Mouse (Mus musculus) heart, postnatal 10 days (tissue): ENCODE results near the gene Rfx1. TPM values are rescaled to one million over a fixed set of nuclear protein-coding genes. Genes with fewer than 3 reads are reported as not detected.

Experiments
- DNase-seq, 2 experiments: peaks; one replicate each; pipeline ENCODE4 v3.0.0; 2021
- intact Hi-C: fragments of 180-260 bp; cut with DNase I; formaldehyde crosslinking; loops from one replicate; pipeline ENCODE4 v1.15.1; 2025
- total RNA-seq, 2 experiments: library from RNA; stranded (reverse); gene quantifications; 2 replicates each; pipeline ENCODE4 v1.2.3; 2021

Rfx1 gene
- total RNA-seq, 2 experiments from 2014 or later, result 12.4 to 15.4 TPM

GRCm38 (mm10) chr8:84083829-84084241 is 17.2 kb downstream of the Rfx1 start:
- DNase-seq, result peak in 1 of 2 experiments; percentile 54
- intact Hi-C loops, result no loop called here

- intact Hi-C loops, result no loop called here
- no peak for DNase-seq
These were observed 17.9 kb downstream of the Rfx1 start for GRCm38 (mm10) chr8:84084341-84085115.

- DNase-seq, result no peak
- intact Hi-C loops, result no loop called here
These were observed 20.5 kb downstream of the Rfx1 start for GRCm38 (mm10) chr8:84087156-84087555.

GRCm38 (mm10) chr8:84087821-84088220 is 21.2 kb downstream of the Rfx1 start:
- intact Hi-C loops, result no loop called here
- no peak for DNase-seq

GRCm38 (mm10) chr8:84089277-84089676 is 22.6 kb downstream of the Rfx1 start:
- intact Hi-C loops, result no loop called here
- DNase-seq, result no peak

GRCm38 (mm10) chr8:84090585-84090984 is 24.0 kb downstream of the Rfx1 start:
- DNase-seq, result peak; percentile 56 to 68
- intact Hi-C loops, result loop anchor here (5.0 kb wide), 1 partner anchor 53 kb away; no protein-coding TSS in a partner anchor

GRCm38 (mm10) chr8:84096061-84096460 is 29.4 kb downstream of the Rfx1 start:
- intact Hi-C loops, result no loop called here
- DNase-seq, result no peak

GRCm38 (mm10) chr8:84098376-84098775 is 31.7 kb downstream of the Rfx1 start:
- intact Hi-C loops, result no loop called here
- no peak for DNase-seq

GRCm38 (mm10) chr8:84101476-84102270 is 35.0 kb downstream of the Rfx1 start:
- intact Hi-C loops, result no loop called here
- no peak for DNase-seq

GRCm38 (mm10) chr8:84103601-84104000 is 37.0 kb downstream of the Rfx1 start:
- intact Hi-C loops, result no loop called here
- no peak for DNase-seq

GRCm38 (mm10) chr8:84104221-84104620 is 37.6 kb downstream of the Rfx1 start:
- no peak for DNase-seq
- intact Hi-C loops, result loop anchor here (2.0 kb wide), 1 partner anchor 79 kb away; no protein-coding TSS in a partner anchor

- peak; percentile 99 for DNase-seq
- intact Hi-C loops, result loop anchor here (2.0 kb wide), 1 partner anchor 78 kb away; no protein-coding TSS in a partner anchor
These were observed 38.3 kb downstream of the Rfx1 start, which contains the start of gene Dcaf15 for GRCm38 (mm10) chr8:84104697-84105609. Dcaf15 (minus strand) TSS chr8:84104768.

GRCm38 (mm10) chr8:84105676-84106075 is 39.0 kb downstream of the Rfx1 start:
- DNase-seq, result no peak
- intact Hi-C loops, result loop anchor here (2.0 kb wide), 1 partner anchor 77 kb away; no protein-coding TSS in a partner anchor

GRCm38 (mm10) chr8:84106216-84107040 is 39.8 kb downstream of the Rfx1 start:
- no peak for DNase-seq
- intact Hi-C loops, result no loop called here

- no peak for DNase-seq
- intact Hi-C loops, result no loop called here
These were observed 49.0 kb downstream of the Rfx1 start for GRCm38 (mm10) chr8:84115646-84116045.

GRCm38 (mm10) chr8:84122151-84122550 is 55.5 kb downstream of the Rfx1 start:
- DNase-seq, result no peak
- intact Hi-C loops, result no loop called here

- intact Hi-C loops, result no loop called here
- DNase-seq, result peak in 1 of 2 experiments; percentile 45
These were observed 59.0 kb downstream of the Rfx1 start, which contains the start of gene Podnl1 for GRCm38 (mm10) chr8:84125656-84126055. Podnl1 (plus strand) TSS chr8:84125989.

GRCm38 (mm10) chr8:84126742-84127141 is 60.1 kb downstream of the Rfx1 start:
- intact Hi-C loops, result no loop called here
- DNase-seq, result no peak

- intact Hi-C loops, result no loop called here
These were observed 60.7 kb downstream of the Rfx1 start for GRCm38 (mm10) chr8:84127202-84127901.

More at GRCm38 (mm10) chr8:84127202-84127901, 60.7 kb downstream of the Rfx1 start:
- DNase-seq, result no peak
